Mouse (Mus musculus): ENCODE data around the gene Pde4d.

Gene Pde4d

DNA sequence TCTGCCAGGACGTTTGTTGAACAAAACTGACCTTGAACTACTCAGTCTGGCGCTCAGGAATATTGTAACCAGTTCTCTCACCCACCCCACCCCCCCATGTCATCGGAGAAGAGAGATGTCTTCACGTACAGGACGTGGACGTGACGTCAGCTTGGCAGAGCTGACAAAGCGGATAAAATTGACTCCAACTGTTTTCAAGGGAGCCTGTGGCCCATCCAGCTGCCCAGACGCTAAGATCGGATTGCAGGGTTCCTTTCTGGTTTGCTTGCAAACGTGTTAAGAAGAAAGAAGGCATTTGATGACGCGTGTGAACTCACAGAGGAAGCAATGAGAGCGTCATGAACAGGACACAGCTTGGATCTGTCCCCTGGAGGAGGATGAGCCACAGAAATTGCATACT is 1501.7 kb downstream of the Pde4d start:
- no peak for DNase-seq (ENCODE audit: extremely low read depth, low read depth, low spot score)

DNA sequence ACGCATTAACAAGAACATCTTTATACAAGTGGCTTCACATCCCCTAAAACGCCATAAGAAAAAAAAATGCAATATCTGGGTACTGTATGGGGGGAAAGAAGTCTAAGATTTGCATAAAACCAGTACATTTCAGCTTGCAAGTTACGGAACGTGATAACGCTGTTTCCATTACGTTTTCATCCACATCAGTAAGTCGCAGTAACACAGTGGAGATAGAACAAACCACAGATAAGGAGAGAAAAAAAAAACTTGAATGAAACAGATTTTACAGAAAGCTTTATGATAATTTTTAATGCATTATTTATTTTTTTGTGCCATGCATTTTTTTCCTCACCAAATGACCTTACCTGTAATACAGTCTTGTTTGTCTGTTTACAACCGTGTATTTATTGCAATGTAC is 1504.4 kb downstream of the Pde4d start:
- DNase-seq (ENCODE audit: extremely low read depth, low read depth, low spot score), result no peak

DNA sequence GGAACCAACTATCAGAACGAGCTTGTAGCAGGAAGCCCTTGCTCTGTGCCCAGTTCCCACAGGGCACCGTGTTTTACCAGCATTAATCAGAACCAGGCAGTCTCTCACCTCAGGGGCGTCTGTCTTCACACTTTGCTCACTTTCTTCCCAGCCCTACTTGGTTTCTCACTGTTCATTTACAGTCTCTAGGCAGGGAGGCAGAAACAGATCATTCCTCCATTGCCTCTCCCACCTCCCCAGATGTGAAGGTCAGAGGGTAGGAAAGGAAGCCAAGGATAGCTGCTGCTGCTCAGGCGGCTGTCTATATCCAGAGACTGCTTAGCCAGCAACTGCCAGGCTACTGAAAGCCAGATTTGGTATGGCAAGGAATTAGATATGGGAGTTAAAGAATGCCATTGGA is 1508.2 kb downstream of the Pde4d start:
- no peak for DNase-seq (ENCODE audit: extremely low read depth, low read depth, low spot score)

DNA sequence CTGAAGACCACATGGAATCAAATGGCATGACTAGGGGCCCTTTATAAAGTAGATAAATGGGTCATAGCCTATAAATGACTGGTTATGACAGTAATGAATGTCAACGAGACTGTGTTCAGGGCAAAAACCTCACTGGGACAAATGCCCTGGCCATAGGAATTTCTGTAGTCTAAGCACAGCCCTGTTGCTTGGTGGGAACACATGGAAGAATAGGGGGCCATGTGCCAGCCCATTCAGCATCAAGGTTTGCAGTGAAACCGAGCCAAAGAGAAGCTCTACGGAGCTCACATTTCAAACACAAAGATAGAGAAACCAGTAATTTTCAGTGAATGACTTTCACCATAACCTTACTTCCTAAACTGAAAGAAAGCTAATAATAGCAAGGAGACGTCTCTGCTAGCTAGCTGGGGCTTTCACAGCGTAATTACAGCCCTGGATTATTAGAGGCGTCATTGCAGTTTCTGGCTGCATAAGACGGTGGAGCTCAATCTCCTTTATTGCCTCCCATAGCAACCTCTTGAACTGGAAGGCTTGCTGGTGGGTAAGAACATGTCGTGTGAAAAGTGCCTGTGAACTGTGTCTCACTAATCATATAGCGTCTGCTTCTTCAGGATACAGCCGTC is 1533.2 kb downstream of the Pde4d start:
- DNase-seq (ENCODE audit: extremely low read depth, low read depth, low spot score), result no peak

DNA sequence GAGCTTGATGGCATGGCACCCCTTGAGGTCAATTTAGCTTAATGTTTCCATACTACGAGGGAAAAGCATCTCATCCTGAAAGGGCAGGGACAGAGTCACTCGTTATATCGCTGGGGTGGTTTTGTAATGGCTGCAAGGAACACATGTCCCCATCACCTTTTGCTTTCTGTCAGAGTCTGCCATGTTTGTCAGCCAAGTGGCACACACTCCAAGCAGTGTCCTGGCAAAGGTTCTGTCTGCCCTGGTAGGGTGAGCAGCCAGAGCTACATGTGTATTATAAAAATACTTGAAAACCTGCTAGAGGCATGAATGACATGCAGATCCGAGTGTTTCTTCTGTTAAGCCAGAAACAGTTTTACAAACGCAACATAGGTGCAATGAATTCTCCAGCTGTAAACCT is 1535.7 kb downstream of the Pde4d start:
- no peak for DNase-seq (ENCODE audit: extremely low read depth, low read depth, low spot score)

DNA sequence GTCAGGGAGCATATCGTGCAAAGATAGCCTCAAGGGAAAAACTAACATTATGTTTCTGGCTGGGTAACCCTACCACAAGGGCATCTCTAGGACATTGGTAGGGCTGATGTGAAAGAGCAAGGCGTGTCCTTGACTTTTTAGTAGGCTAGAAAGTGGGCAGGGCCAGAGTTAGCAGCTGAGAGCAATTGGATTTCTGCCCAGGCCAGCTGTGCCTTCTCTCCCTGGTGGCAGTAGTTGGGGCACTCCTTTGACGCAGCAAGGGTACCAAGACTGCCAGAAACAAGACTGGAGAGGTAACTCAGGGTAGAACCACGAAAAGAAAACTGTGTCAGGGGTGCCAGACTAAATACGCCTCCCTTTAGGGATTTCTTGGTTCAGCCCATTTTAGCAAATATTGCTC is 1536.1 kb downstream of the Pde4d start:
- no peak for DNase-seq (ENCODE audit: extremely low read depth, low read depth, low spot score)

DNA sequence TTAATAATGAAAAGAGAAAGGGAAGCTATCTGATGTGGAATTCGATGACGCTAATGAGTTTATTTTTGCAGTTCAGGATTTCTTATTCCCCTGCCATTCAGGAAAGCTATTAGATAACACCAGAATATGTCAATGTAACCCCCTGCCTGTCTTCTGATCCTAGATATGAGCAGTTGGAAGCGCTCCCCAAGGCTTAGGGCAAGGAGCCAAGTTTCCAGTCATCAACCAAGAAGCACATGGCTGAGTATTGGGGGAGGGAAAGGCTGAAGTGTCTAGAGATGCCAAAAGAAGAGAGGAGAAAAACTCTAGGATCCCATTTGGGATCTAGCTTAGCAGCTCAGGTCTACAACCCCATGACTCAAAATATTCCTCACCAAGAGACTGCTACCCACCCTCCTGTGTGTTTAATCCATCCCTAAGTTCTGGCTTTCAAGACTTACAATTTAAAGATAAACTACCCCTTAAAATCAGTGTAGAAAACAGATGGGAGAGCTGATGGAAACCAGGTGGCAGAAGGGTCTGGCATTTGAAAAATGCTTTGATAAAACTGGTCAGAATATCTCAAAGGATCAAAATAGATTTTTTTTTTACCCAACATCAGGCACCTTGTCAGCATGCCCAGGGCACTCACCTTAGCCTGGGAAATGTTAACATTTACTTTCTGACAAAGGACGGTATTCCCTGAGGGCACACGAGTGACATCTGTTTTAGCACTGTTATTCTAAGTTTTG is 1543.2 kb downstream of the Pde4d start:
- DNase-seq (ENCODE audit: extremely low read depth, low read depth, low spot score), result no peak

DNA sequence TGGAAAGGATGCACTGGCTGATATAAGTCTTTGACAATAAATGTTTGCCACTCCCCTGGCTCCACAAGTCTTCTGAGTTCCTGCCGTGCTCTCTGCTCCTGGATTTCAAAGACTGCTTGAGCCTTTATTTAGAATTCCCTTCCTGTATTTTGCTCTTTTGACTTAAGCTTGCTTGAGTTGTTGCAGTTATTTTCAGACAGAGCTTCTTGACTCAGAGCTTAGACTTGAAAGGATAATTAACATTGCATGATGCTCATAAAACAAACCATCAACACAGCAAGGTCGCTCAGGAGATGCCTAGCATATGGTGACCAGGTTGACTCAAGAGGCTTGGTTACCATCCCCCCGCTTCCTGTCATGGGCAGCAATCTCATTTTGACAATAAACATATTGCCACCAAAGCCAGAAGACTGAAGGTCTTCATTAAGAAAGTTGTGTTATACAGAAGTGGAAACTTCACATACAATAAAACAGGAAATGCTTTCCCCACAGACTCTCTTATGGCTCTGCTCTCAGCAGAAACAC is 1544.6 kb downstream of the Pde4d start:
- no peak for DNase-seq (ENCODE audit: extremely low read depth, low read depth, low spot score)

DNA sequence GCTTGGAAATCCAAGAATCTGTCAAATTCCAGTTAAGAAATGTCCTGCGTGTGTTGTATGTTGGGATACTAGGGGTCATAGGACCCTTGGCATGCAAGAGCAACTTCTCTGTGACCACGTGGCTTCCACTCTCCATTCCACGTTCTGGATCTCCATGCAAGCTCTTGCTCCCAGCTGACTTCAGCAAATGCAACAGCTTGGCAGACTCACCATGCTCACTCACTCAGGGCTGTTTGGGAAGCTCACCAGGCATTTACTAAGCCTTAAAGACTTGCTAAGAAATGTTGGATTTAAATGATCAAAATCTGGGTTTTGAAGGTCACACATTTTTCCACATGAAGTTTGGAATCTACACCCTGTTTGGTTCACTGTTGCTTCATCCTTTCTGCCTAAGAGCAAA is 1552.3 kb downstream of the Pde4d start:
- no peak for DNase-seq (ENCODE audit: extremely low read depth, low read depth, low spot score)
